Mouse (Mus musculus): ENCODE measurements at regions not wholly inside any gene's neighbourhood (a gene's known extent, or its start where the extent isn't known, plus 50 kb on each side); places are given as distances from the start of the nearest gene placed in this dataset.

DNA sequence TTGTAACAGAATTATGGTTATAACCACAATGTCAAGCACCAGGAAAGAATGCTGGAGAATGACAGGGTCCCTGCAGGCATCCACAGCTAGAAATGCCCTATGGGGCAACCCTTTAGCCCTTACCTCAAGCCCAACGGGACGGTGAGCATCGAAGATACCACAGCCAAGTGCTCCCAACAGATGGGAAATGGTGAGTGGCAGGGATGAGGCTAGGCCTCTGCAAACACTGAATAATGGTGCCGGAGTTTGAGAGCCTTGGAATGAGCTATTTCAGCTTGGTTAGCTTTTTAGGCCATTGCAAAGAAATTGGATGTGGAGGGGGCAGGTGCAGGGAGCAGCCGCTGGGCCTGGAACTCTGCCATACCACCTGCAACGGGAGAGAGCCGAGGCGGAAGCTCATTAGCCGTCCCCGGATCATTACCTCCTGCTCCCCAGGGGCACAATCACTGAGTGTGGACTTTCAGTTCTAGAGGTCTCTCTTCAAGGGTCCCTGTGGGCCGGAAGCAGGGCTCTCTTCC is 117.9 kb downstream of the Usp31 start:
- no peak overlapping the region for H3K4me3 ChIP-seq (replicated peaks; ENCODE audit: low read depth, low read length)
- no peak overlapping the region for H3K9ac ChIP-seq (replicated peaks; ENCODE audit: low read length)
- H3K4me2 ChIP-seq (ENCODE audit: low read length), result no peak overlapping the region
- DNase-seq (peak; percentile 66), ATAC-seq (ENCODE audit: low FRiP score, low TSS enrichment) (no peak)
- H3K4me1 ChIP-seq (ENCODE audit: control insufficient read depth, insufficient read depth, low read length), result no peaks in the 10 kb centered on the region
- no peaks in the 10 kb centered on the region for H3K27me3 ChIP-seq (ENCODE audit: control insufficient read depth, insufficient read depth, low read length)
- H3K9me3 ChIP-seq (ENCODE audit: control insufficient read depth, low read length), result no peaks in the 10 kb centered on the region
- H3K36me3 ChIP-seq (ENCODE audit: control insufficient read depth, insufficient read depth, low read length), result no peaks in the 10 kb centered on the region
- 59% methylated on average over 11 of the region's 11 CpGs for WGBS
- no peak overlapping the region for H3K27ac ChIP-seq (replicated peaks; ENCODE audit: low read depth, low read length)

DNA sequence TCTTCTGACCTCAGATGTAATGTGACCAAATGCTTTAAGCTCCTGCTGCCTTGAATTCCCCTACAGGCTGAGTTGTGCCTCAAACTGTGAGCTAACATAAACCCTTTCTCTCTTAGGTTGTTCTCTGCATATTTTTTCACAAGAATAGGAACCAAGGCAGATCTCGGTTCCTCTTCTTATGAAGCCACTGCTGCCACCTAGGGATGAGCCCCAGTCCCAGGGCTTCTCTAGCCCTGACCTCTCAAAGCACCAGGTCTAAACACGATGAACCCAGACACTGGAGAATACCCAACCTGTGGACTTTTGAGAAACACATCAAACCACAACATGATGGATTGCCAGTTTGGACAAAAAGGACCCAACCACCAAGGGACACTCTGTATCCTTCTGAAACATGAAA is 119.3 kb downstream of the Usp31 start:
- Histone ChIP-seq H3K4me3 (replicated peaks; ENCODE audit: low read depth, low read length) (no peak overlapping the region), H3K9ac (replicated peaks; ENCODE audit: low read length) (no peak overlapping the region), H3K9me3 (ENCODE audit: control insufficient read depth, low read length) (no peaks in the 10 kb centered on the region), H3K36me3 (ENCODE audit: control insufficient read depth, insufficient read depth, low read length) (no peaks in the 10 kb centered on the region), H3K27me3 (ENCODE audit: control insufficient read depth, insufficient read depth, low read length) (no peaks in the 10 kb centered on the region), H3K4me2 (ENCODE audit: low read length) (no peak overlapping the region), H3K4me1 (ENCODE audit: control insufficient read depth, insufficient read depth, low read length) (no peaks in the 10 kb centered on the region), H3K27ac (replicated peaks; ENCODE audit: low read depth, low read length) (no peak overlapping the region)
- 78% methylated on average over 2 of the region's 2 CpGs for WGBS
- DNase-seq, result no peak
- no peak for ATAC-seq (ENCODE audit: low FRiP score, low TSS enrichment)

DNA sequence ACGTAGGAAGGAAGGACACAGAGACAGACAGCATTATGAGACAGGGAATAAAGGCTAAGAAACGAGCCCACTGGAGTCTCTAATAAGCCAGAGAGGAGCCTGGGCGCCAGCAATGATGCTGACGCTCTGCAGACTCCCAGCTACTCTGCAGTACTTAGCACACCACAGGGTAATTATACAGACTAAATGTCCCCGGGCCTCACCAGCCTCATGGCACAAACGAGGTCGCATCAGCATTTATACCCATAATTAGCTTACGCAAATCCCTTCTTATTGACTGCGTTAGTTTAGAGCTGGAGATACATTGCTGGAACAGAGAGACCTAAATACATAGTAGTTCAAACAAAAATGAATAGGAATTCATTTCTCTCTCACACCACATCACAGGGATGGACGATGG is 121.3 kb downstream of the Usp31 start:
- ATAC-seq (ENCODE audit: low FRiP score, low TSS enrichment) (no peak), DNase-seq (no peak)
- H3K27ac ChIP-seq (replicated peaks; ENCODE audit: low read depth, low read length), result no peak overlapping the region

DNA sequence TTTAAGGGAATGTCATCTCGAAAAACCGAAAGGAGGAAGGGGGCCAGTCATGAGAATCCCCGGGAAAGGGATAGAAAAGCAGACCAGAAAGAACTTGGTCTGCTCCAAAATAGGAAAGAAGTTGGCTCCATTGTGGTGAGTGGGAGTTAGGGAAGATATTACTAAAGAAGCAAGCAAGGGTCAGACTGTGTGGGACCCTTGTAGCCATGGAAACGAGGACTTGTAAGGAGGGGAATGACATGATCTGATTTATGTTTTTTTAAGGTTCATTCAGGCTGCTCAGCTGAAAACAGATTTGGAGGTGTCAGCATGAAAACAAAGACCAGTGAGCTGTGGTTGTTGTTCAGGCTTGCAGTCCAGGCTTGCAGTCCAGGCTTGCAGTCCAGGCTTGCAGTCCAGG is 127.6 kb downstream of the Usp31 start:
- ATAC-seq (ENCODE audit: low FRiP score, low TSS enrichment) (no peak), DNase-seq (peak; percentile 45)
- H3K4me2 ChIP-seq (ENCODE audit: low read length), result no peak overlapping the region
- H3K27me3 ChIP-seq (ENCODE audit: control insufficient read depth, insufficient read depth, low read length), result no peaks in the 10 kb centered on the region
- no peak overlapping the region for H3K4me3 ChIP-seq (replicated peaks; ENCODE audit: low read depth, low read length)
- H3K36me3 ChIP-seq (ENCODE audit: control insufficient read depth, insufficient read depth, low read length), result no peaks in the 10 kb centered on the region
- no peak overlapping the region for H3K9ac ChIP-seq (replicated peaks; ENCODE audit: low read length)
- H3K4me1 ChIP-seq (ENCODE audit: control insufficient read depth, insufficient read depth, low read length), result 0 out of 2 replicates have a peak, but pooled peaks cover 5% of the 10 kb centered on the region
- WGBS, result 4% methylated on average over 4 of the region's 4 CpGs
- H3K27ac ChIP-seq (replicated peaks; ENCODE audit: low read depth, low read length), result no peak overlapping the region
- no peaks in the 10 kb centered on the region for H3K9me3 ChIP-seq (ENCODE audit: control insufficient read depth, low read length)

More for the DNA sequence above, 121.3 kb downstream of the Usp31 start:
- Histone ChIP-seq H3K4me2 (ENCODE audit: low read length) (no peak overlapping the region), H3K9me3 (ENCODE audit: control insufficient read depth, low read length) (no peaks in the 10 kb centered on the region), H3K27me3 (ENCODE audit: control insufficient read depth, insufficient read depth, low read length) (no peaks in the 10 kb centered on the region), H3K36me3 (ENCODE audit: control insufficient read depth, insufficient read depth, low read length) (no peaks in the 10 kb centered on the region), H3K4me1 (ENCODE audit: control insufficient read depth, insufficient read depth, low read length) (no peaks in the 10 kb centered on the region), H3K9ac (replicated peaks; ENCODE audit: low read length) (no peak overlapping the region), H3K4me3 (replicated peaks; ENCODE audit: low read depth, low read length) (no peak overlapping the region)
- WGBS, result 67% methylated on average over 10 of the region's 10 CpGs

DNA sequence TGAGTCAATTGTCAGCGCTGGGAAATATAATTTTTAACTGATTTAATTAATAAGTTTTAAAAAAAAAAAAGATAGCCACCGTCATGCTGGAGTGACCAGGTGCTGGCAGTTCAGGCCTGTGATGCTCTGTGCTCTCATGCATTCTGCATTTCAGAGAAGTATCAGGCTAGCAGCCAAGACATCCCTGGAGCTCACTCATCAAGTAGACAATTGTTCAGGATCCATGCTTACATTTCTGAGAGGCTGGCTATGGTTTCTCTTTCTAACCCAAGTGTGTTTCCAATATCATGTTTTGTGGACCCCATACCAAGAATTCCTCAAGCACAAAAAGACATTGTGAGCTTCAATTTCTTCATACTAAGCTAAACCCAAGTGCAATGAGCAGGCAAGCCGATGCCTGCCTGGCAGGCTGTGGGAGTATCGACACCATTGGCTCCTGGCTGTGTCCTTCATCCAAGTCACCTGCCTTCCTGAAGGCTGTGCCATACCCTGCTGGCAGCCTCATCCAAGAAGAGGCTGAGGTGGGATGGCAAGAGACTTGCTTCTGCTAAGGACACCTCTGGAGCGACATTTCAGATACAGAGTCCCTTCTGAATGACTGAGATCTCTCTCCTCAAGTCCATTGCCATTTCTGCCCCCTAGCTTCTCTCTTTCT is 134.2 kb downstream of the Usp31 start:
- Histone ChIP-seq H3K27ac (replicated peaks; ENCODE audit: low read depth, low read length) (no peak overlapping the region), H3K9me3 (ENCODE audit: control insufficient read depth, low read length) (no peaks in the 10 kb centered on the region), H3K4me1 (ENCODE audit: control insufficient read depth, insufficient read depth, low read length) (no peaks in the 10 kb centered on the region), H3K4me2 (ENCODE audit: low read length) (no peak overlapping the region), H3K9ac (replicated peaks; ENCODE audit: low read length) (no peak overlapping the region), H3K36me3 (ENCODE audit: control insufficient read depth, insufficient read depth, low read length) (no peaks in the 10 kb centered on the region), H3K27me3 (ENCODE audit: control insufficient read depth, insufficient read depth, low read length) (no peaks in the 10 kb centered on the region), H3K4me3 (replicated peaks; ENCODE audit: low read depth, low read length) (no peak overlapping the region)
- DNase-seq (no peak), ATAC-seq (ENCODE audit: low FRiP score, low TSS enrichment) (no peak)
- 87% methylated on average over 5 of the region's 5 CpGs for WGBS

DNA sequence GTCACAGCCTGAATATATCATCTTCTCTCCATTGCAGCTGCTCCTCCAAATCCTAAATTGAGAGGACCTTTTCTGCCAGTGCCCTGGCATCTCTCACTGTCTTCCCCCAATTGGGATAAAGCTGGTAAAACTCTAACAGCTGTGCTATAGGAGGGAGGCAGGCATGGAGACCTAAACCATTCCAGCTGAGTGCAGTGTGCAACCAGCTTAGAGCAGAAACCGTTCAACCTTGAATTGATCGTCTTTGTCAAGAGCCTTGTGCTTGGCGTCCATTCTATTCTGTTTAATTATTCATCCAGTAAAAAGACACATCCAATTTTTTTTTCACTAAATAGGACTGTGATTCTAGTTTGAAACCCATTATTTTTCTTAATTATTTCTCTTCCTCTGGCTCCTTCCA is 135.3 kb downstream of the Usp31 start:
- Histone ChIP-seq H3K9me3 (ENCODE audit: control insufficient read depth, low read length) (no peaks in the 10 kb centered on the region), H3K4me3 (replicated peaks; ENCODE audit: low read depth, low read length) (no peak overlapping the region), H3K36me3 (ENCODE audit: control insufficient read depth, insufficient read depth, low read length) (no peaks in the 10 kb centered on the region), H3K4me2 (ENCODE audit: low read length) (no peak overlapping the region), H3K27ac (replicated peaks; ENCODE audit: low read depth, low read length) (no peak overlapping the region), H3K4me1 (ENCODE audit: control insufficient read depth, insufficient read depth, low read length) (no peaks in the 10 kb centered on the region), H3K27me3 (ENCODE audit: control insufficient read depth, insufficient read depth, low read length) (no peaks in the 10 kb centered on the region), H3K9ac (replicated peaks; ENCODE audit: low read length) (no peak overlapping the region)
- DNase-seq, result no peak
- no peak for ATAC-seq (ENCODE audit: low FRiP score, low TSS enrichment)
- 8% methylated on average over 3 of the region's 3 CpGs for WGBS

DNA sequence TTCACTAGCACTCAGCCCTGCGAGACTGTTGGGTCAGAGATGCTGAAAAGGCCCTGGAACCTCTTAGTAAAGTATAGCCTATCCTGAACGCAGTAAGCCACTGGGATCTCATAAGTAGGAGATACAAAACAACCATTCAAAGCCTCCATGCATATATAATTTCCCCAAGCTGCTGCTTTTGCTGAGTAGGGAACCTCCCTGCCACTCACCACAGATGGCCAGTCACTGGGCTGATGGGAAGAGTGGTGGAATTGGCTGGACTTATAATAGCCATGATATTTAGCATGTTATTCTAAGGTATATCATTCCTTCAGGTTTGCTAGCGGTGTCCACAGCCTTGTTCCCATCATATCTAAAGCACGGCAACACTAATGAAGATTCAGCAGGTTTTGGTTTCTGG is 135.8 kb downstream of the Usp31 start:
- Histone ChIP-seq H3K9me3 (ENCODE audit: control insufficient read depth, low read length) (no peaks in the 10 kb centered on the region), H3K4me1 (ENCODE audit: control insufficient read depth, insufficient read depth, low read length) (no peaks in the 10 kb centered on the region), H3K4me2 (ENCODE audit: low read length) (no peak overlapping the region), H3K27ac (replicated peaks; ENCODE audit: low read depth, low read length) (no peak overlapping the region), H3K9ac (replicated peaks; ENCODE audit: low read length) (no peak overlapping the region), H3K4me3 (replicated peaks; ENCODE audit: low read depth, low read length) (no peak overlapping the region), H3K27me3 (ENCODE audit: control insufficient read depth, insufficient read depth, low read length) (no peaks in the 10 kb centered on the region), H3K36me3 (ENCODE audit: control insufficient read depth, insufficient read depth, low read length) (no peaks in the 10 kb centered on the region)
- no peak for ATAC-seq (ENCODE audit: low FRiP score, low TSS enrichment)
- WGBS, result 63% methylated on average over 4 of the region's 4 CpGs
- no peak for DNase-seq

DNA sequence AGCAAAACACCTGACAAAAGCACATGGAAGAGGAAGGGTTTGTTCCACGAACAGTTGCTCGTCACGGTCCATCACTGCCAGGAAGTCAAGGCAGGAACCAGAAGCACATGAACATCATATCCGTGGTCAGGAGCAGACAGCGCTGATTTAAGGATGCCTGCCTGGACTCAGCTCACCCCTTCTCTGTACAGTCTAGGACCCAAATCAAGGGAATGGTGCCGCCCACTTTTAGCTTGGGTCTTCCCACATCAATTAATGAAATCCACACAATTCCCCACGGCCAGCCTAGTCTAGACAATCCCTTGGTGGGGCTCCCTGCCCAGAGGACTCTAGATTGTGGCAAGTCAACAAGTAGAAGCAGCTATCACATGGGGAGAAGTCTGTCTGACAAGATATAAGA is 137.8 kb downstream of the Usp31 start:
- H3K27ac ChIP-seq (replicated peaks; ENCODE audit: low read depth, low read length), result no peak overlapping the region
- no peak overlapping the region for H3K9ac ChIP-seq (replicated peaks; ENCODE audit: low read length)
- no peak for DNase-seq
- H3K27me3 ChIP-seq (ENCODE audit: control insufficient read depth, insufficient read depth, low read length), result no peaks in the 10 kb centered on the region
- no peak overlapping the region for H3K4me3 ChIP-seq (replicated peaks; ENCODE audit: low read depth, low read length)
- no peaks in the 10 kb centered on the region for H3K9me3 ChIP-seq (ENCODE audit: control insufficient read depth, low read length)
- no peak overlapping the region for H3K4me2 ChIP-seq (ENCODE audit: low read length)
- H3K4me1 ChIP-seq (ENCODE audit: control insufficient read depth, insufficient read depth, low read length), result no peaks in the 10 kb centered on the region
- H3K36me3 ChIP-seq (ENCODE audit: control insufficient read depth, insufficient read depth, low read length), result no peaks in the 10 kb centered on the region
- no peak for ATAC-seq (ENCODE audit: low FRiP score, low TSS enrichment)
- 90% methylated on average over 7 of the region's 7 CpGs for WGBS

DNA sequence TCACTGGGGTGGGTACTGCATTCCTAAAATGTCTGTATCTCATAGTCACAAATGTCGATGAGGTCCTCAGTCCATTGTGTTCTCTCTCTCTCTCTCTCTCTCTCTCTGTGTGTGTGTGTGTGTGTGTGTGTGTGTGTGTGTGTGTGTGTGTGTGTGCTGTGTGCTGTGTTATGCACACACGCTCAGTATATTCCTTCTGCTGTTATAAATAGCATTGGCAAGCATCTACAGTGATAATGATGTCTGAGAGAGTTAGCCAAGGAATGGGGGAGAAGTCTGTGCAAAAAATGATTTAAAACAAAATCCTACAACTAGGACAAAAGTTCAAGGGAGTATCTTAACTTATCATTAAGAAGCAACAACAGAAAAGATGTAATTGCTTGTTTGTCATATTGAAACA is 139.0 kb downstream of the Usp31 start:
- 75% methylated on average over 2 of the region's 2 CpGs for WGBS
- DNase-seq, result no peak
- Histone ChIP-seq H3K9ac (replicated peaks; ENCODE audit: low read length) (no peak overlapping the region), H3K9me3 (ENCODE audit: control insufficient read depth, low read length) (no peaks in the 10 kb centered on the region), H3K4me2 (ENCODE audit: low read length) (no peak overlapping the region), H3K27ac (replicated peaks; ENCODE audit: low read depth, low read length) (no peak overlapping the region), H3K4me1 (ENCODE audit: control insufficient read depth, insufficient read depth, low read length) (no peaks in the 10 kb centered on the region), H3K4me3 (replicated peaks; ENCODE audit: low read depth, low read length) (no peak overlapping the region), H3K27me3 (ENCODE audit: control insufficient read depth, insufficient read depth, low read length) (no peaks in the 10 kb centered on the region), H3K36me3 (ENCODE audit: control insufficient read depth, insufficient read depth, low read length) (no peaks in the 10 kb centered on the region)
- ATAC-seq (ENCODE audit: low FRiP score, low TSS enrichment), result no peak

Data from midbrain, embryonic 14.5 days (tissue).